Mouse (Mus musculus) liver, embryonic 16.5 days (tissue): ENCODE results near the gene Cdc20. TPM values are rescaled to one million over a fixed set of nuclear protein-coding genes. Genes with fewer than 3 reads are reported as not detected.

Source experiments
- ATAC-seq: fragments of 200-750 bp; cut with Nextera tagmentation; 2 replicates; pipeline ENCODE4 v1.8.0; 2017; ENCODE audit warnings: low read depth, mild to moderate bottlenecking, moderate number of reproducible peaks, moderate library complexity
- H3K27ac ChIP-seq: fragments of 300-500 bp; sonication (generic); 2 replicates; pipeline ENCODE4 v1.5.1; 2014; ENCODE audit warnings: mild to moderate bottlenecking, low read length
- H3K27me3 ChIP-seq: fragments of 300-500 bp; sonication (generic); 2 replicates; pipeline ENCODE4 v1.6.1; 2014; ENCODE audit warnings: low read depth, low read length, mixed read lengths; ENCODE audit not compliant: control insufficient read depth, insufficient read depth
- H3K36me3 ChIP-seq: fragments of 300-500 bp; sonication (generic); 2 replicates; pipeline ENCODE4 v1.6.1; 2014; ENCODE audit warnings: mild to moderate bottlenecking; ENCODE audit not compliant: control insufficient read depth, insufficient read depth
- H3K4me1 ChIP-seq: fragments of 300-500 bp; sonication (generic); 2 replicates; pipeline ENCODE4 v1.6.1; 2014; ENCODE audit warnings: low read depth, low read length, mixed read lengths; ENCODE audit not compliant: control insufficient read depth
- H3K4me2 ChIP-seq: fragments of 300-500 bp; sonication (generic); 2 replicates; pipeline ENCODE4 v1.6.1; 2014; ENCODE audit warnings: low read depth, low read length, mixed read lengths
- H3K4me3 ChIP-seq: fragments of 300-500 bp; sonication (generic); 2 replicates; pipeline ENCODE4 v1.5.1; 2014; ENCODE audit warnings: low read depth, mild to moderate bottlenecking, low read length
- H3K9ac ChIP-seq: fragments of 300-500 bp; sonication (generic); 2 replicates; pipeline ENCODE4 v1.6.1; 2014; ENCODE audit warnings: low read depth, low read length
- H3K9me3 ChIP-seq: fragments of 300-500 bp; sonication (generic); replicated peaks from 2 replicates; pipeline ENCODE4 v1.6.1; 2016; ENCODE audit warnings: low read length; ENCODE audit not compliant: control insufficient read depth
- WGBS: fragments of 180-500 bp; shearing (Covaris S2); extraction: QIAGEN DNeasy Blood & Tissue Kit; methylation state at CpG from one replicate; pipeline ENCODE4 v1.1.7; 2014; ENCODE audit not compliant: insufficient replicate concordance; 5-methylcytosine and 5-hydroxymethylcytosine counted together
- polyA plus RNA-seq: library from polyadenylated mRNA; unstranded; fragments of >200 nt; fragmentation: Nextera tagmentation; extraction: Ambion mirVana; gene quantifications from 2 replicates; pipeline ENCODE4 v1.2.1, GENCODE M21; 2015

The Cdc20 gene
- polyA plus RNA-seq, 1 experiment from 2014 or later: 149 TPM

DNA sequence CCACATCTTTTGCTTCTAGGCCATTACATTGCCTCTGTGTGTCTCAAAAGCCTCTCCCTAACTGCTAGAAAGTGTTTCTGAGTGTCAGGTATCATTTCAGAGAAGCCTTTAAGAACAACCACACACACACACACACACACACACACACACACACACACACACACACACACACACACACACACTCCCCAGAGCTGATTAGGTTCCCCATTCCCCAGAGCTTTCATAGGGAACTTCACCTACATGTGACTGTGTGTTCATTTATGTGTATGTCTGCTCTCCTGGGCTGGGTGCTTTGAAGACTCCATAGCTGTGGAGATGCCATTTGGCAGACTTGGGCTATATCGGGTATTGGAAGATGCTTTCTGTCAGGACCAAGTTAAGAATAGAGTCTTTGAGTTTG is 11.8 kb downstream of the Cdc20 start:
- peaks cover 3% of the 10 kb centered on the region for H3K36me3 ChIP-seq
- peak overlapping the region; percentile 90 for H3K27ac ChIP-seq
- peaks cover 61% of the 10 kb centered on the region for H3K4me1 ChIP-seq
- 79% methylated on average over 1 of the region's 1 CpGs for WGBS
- no peak for ATAC-seq
- no peak overlapping the region for H3K4me3 ChIP-seq
- no peak overlapping the region for H3K4me2 ChIP-seq
- H3K9ac ChIP-seq: no peak overlapping the region
- no peaks in the 10 kb centered on the region for H3K9me3 ChIP-seq
- H3K27me3 ChIP-seq: no peaks in the 10 kb centered on the region

GRCm38 (mm10) chr4:118424541-118425160 is 12.5 kb downstream of the Cdc20 start:
- no peaks in the 10 kb centered on the region for H3K9me3 ChIP-seq
- peak overlapping the region; percentile 90 for H3K27ac ChIP-seq
- peak overlapping the region; percentile 37 for H3K4me2 ChIP-seq
- H3K36me3 ChIP-seq: peaks cover 2% of the 10 kb centered on the region; the same call in 1 of the 2 replicates
- peak; percentile 60 for ATAC-seq
- peaks cover 54% of the 10 kb centered on the region for H3K4me1 ChIP-seq
- no peak overlapping the region for H3K4me3 ChIP-seq
- WGBS: 16% methylated on average over 4 of the region's 4 CpGs
- H3K9ac ChIP-seq: peak overlapping the region; percentile 40; the same call in 1 of the 2 replicates
- no peaks in the 10 kb centered on the region for H3K27me3 ChIP-seq

GRCm38 (mm10) chr4:118421384-118421783 is 15.8 kb downstream of the Cdc20 start:
- Histone ChIP-seq H3K4me3 (no peak overlapping the region), H3K9me3 (no peaks in the 10 kb centered on the region), H3K4me1 (peaks cover 25% of the 10 kb centered on the region), H3K36me3 (peaks cover 15% of the 10 kb centered on the region), H3K27ac (no peak overlapping the region), H3K9ac (no peak overlapping the region), H3K27me3 (no peaks in the 10 kb centered on the region), H3K4me2 (no peak overlapping the region)
- WGBS: 89% methylated on average over 3 of the region's 3 CpGs
- no peak for ATAC-seq

- Histone ChIP-seq H3K4me2 (no peak overlapping the region), H3K9ac (no peak overlapping the region), H3K9me3 (no peaks in the 10 kb centered on the region), H3K27me3 (no peaks in the 10 kb centered on the region), H3K4me1 (no peaks in the 10 kb centered on the region), H3K4me3 (no peak overlapping the region), H3K27ac (no peak overlapping the region), H3K36me3 (peaks cover 48% of the 10 kb centered on the region)
- 55% methylated on average over 13 of the region's 13 CpGs for WGBS
- no peak for ATAC-seq
Measured at GRCm38 (mm10) chr4:118417112-118417797, 19.9 kb downstream of the Cdc20 start.

DNA sequence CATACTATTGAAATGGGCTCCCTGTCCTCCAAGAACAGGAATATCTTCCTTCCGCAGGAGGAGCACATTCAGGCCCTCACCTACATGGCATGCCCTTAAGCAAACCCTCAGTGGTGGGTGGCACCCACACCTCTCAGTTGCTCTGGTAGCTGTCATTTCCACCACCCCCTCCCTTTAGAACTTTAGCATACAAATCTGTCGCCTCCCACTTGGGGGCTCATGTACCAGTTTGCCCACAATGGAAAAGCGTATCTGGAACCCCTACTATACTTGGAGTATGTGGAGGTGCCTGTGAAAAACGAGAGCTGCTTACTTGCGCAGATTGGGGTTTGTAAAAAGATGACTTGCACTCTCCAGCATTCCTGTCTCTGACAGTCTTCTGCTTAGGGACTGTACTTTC is 20.8 kb downstream of the Cdc20 start:
- H3K36me3 ChIP-seq: peaks cover 57% of the 10 kb centered on the region
- no peaks in the 10 kb centered on the region for H3K9me3 ChIP-seq
- no peak overlapping the region for H3K27ac ChIP-seq
- 76% methylated on average over 5 of the region's 5 CpGs for WGBS
- no peaks in the 10 kb centered on the region for H3K4me1 ChIP-seq
- H3K4me2 ChIP-seq: no peak overlapping the region
- ATAC-seq: no peak
- H3K4me3 ChIP-seq: no peak overlapping the region
- no peaks in the 10 kb centered on the region for H3K27me3 ChIP-seq
- H3K9ac ChIP-seq: no peak overlapping the region

DNA sequence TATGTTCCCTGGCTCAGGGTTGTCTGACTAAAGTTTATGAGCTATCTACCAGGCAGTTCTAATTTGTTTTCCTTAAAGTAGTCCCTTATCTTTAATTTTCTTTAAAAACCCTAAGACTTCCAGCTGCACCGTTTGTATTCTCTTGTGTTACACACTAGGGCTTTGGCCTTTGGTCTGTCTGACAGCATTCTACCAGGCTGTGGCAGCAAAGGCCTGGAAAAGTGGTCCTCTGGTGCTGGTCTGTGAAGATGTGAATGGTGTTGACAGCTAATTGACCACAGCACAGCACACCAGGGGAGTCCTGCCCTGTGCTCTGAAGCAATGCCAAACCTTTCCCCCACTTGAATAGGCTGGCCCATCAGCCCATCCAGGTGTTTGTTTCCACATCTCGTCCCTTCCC is 21.4 kb downstream of the Cdc20 start:
- H3K36me3 ChIP-seq: peaks cover 57% of the 10 kb centered on the region
- H3K4me1 ChIP-seq: peaks cover 2% of the 10 kb centered on the region; the same call in 1 of the 2 replicates
- no peak overlapping the region for H3K4me3 ChIP-seq
- H3K27me3 ChIP-seq: no peaks in the 10 kb centered on the region
- H3K9me3 ChIP-seq: no peaks in the 10 kb centered on the region
- no peak overlapping the region for H3K9ac ChIP-seq
- no peak overlapping the region for H3K4me2 ChIP-seq
- no peak overlapping the region for H3K27ac ChIP-seq
- no peak for ATAC-seq
- WGBS: 74% methylated on average over 2 of the region's 2 CpGs

- H3K27ac ChIP-seq: no peak overlapping the region
- 80% methylated on average over 5 of the region's 5 CpGs for WGBS
- peaks cover 15% of the 10 kb centered on the region for H3K4me1 ChIP-seq
- no peak overlapping the region for H3K4me2 ChIP-seq
- H3K27me3 ChIP-seq: no peaks in the 10 kb centered on the region
- peaks cover 54% of the 10 kb centered on the region for H3K36me3 ChIP-seq
- ATAC-seq: no peak
- H3K9me3 ChIP-seq: no peaks in the 10 kb centered on the region
- H3K4me3 ChIP-seq: no peak overlapping the region
- H3K9ac ChIP-seq: no peak overlapping the region
Measured at GRCm38 (mm10) chr4:118413553-118413952, 23.6 kb downstream of the Cdc20 start.

- H3K4me3 ChIP-seq: no peak overlapping the region
Measured at GRCm38 (mm10) chr4:118410871-118411270, 26.3 kb downstream of the Cdc20 start.

More at GRCm38 (mm10) chr4:118410871-118411270, 26.3 kb downstream of the Cdc20 start:
- no peak for ATAC-seq
- peak overlapping the region; percentile 78; the same call in 1 of the 2 replicates for H3K4me2 ChIP-seq
- no peaks in the 10 kb centered on the region for H3K27me3 ChIP-seq
- H3K4me1 ChIP-seq: peaks cover 27% of the 10 kb centered on the region
- no peaks in the 10 kb centered on the region for H3K9me3 ChIP-seq
- no peak overlapping the region for H3K9ac ChIP-seq
- WGBS: 82% methylated on average over 5 of the region's 5 CpGs
- H3K27ac ChIP-seq: no peak overlapping the region
- H3K36me3 ChIP-seq: peaks cover 37% of the 10 kb centered on the region
